16 mouse cellular contexts compared by ENCODE assay signal in the genomic region with DNA sequence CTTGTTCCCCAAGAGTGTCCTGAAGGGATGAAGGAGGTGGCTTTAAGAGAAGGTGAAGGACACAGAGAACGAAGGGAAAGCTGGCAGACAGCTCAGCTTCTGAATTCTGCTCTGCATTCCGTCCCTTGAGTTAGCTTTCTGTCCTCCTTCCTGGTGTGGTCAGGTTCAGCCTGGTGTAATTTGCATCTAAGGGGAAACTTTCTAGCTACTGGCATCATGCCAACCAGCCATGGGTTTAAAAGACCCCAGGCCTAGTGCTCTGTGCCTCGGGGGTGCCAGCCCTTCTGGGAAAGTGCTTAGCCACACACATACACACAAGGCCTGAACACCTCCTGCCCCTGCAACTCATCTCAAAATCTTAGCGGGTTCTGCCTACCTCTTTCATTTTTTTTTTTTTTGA.
DNase-seq lines count a peak whose midpoint lies in the region; ATAC-seq and TF ChIP-seq lines count a peak whose summit lies in the region.
"Had no signal": no experiment of that assay in that cellular context is flagged by ENCODE, and none has a peak within 500 bp of the region (broad histone marks: within the 10 kb centered on the region; RNA-seq: fewer than 3 reads in every experiment).

No protein-coding gene starts in this region.

- no peak overlapping the region for H3K4me3 ChIP-seq in heart, embryonic 13.5 days
- H3K4me3 ChIP-seq in lung, embryonic 14.5 days (ENCODE audit: low read depth, low read length) = no peak overlapping the region
- H3K4me3 ChIP-seq in limb, embryonic 10.5 days = no peak overlapping the region
- no peak overlapping the region for H3K4me3 ChIP-seq in forebrain, embryonic 15.5 days
- H3K4me3 ChIP-seq: hindbrain, embryonic 15.5 days; liver, embryonic 12.5 days had no signal

- H3K36me3 ChIP-seq in heart, embryonic 13.5 days = no peaks in the 10 kb centered on the region
- no peaks in the 10 kb centered on the region for H3K36me3 ChIP-seq in lung, embryonic 14.5 days (ENCODE audit: insufficient read depth)
- no peaks in the 10 kb centered on the region for H3K36me3 ChIP-seq in limb, embryonic 10.5 days
- H3K36me3 ChIP-seq in forebrain, embryonic 15.5 days = no peaks in the 10 kb centered on the region
- H3K36me3 ChIP-seq: G1E; hindbrain, embryonic 15.5 days; liver, embryonic 12.5 days had no signal

- no peak overlapping the region for H3K4me2 ChIP-seq in heart, embryonic 13.5 days
- no peak overlapping the region for H3K4me2 ChIP-seq in lung, embryonic 14.5 days
- H3K4me2 ChIP-seq in forebrain, embryonic 15.5 days (replicated peaks) = no peak overlapping the region
- H3K4me2 ChIP-seq: hindbrain, embryonic 15.5 days; liver, embryonic 12.5 days had no signal

- H3K9me3 ChIP-seq in heart, embryonic 13.5 days = no peaks in the 10 kb centered on the region
- no peaks in the 10 kb centered on the region for H3K9me3 ChIP-seq in lung, embryonic 14.5 days (ENCODE audit: low read depth, low read length)
- no peaks in the 10 kb centered on the region for H3K9me3 ChIP-seq in limb, embryonic 10.5 days (replicated peaks)
- H3K9me3 ChIP-seq in forebrain, embryonic 15.5 days = no peaks in the 10 kb centered on the region
- H3K9me3 ChIP-seq: hindbrain, embryonic 15.5 days; liver, embryonic 12.5 days had no signal

- peak overlapping the region; percentile 51 for H3K9ac ChIP-seq in heart, embryonic 13.5 days
- H3K9ac ChIP-seq in lung, embryonic 14.5 days = no peak overlapping the region
- H3K9ac ChIP-seq in forebrain, embryonic 15.5 days (replicated peaks) = no peak overlapping the region
- H3K9ac ChIP-seq: hindbrain, embryonic 15.5 days; liver, embryonic 12.5 days had no signal

- ATAC-seq in heart, embryonic 13.5 days (ENCODE audit: extremely low read depth, insufficient number of reproducible peaks, low FRiP score, low TSS enrichment) = no peak
- no peak for ATAC-seq in lung, embryonic 14.5 days (ENCODE audit: insufficient read depth)
- ATAC-seq in forebrain, embryonic 15.5 days (replicated peaks) = no peak
- ATAC-seq: forebrain, embryonic 16.5 days; intestine, postnatal 0 days; liver, embryonic 12.5 days had no signal

- peaks cover 37% of the 10 kb centered on the region for H3K4me1 ChIP-seq in heart, embryonic 13.5 days
- H3K4me1 ChIP-seq in lung, embryonic 14.5 days (ENCODE audit: insufficient read depth) = no peaks in the 10 kb centered on the region
- peaks cover 25% of the 10 kb centered on the region for H3K4me1 ChIP-seq in limb, embryonic 10.5 days
- no peaks in the 10 kb centered on the region for H3K4me1 ChIP-seq in forebrain, embryonic 15.5 days
- H3K4me1 ChIP-seq: hindbrain, embryonic 15.5 days; liver, embryonic 12.5 days had no signal

- 36% methylated on average over 4 of the region's 4 CpGs for WGBS in heart, embryonic 13.5 days
- 37% methylated on average over 4 of the region's 4 CpGs for WGBS in lung, embryonic 14.5 days
- WGBS in limb, embryonic 10.5 days = 84% methylated on average over 4 of the region's 4 CpGs
- WGBS in forebrain, embryonic 15.5 days = 40% methylated on average over 4 of the region's 4 CpGs

- no peak for TF ChIP-seq POLR2A in brain, embryonic 14.5 days (IDR thresholded peaks at IDR 0.05; ENCODE audit: borderline replicate concordance, extremely low read depth, insufficient read depth, insufficient read length, poor library complexity, severe bottlenecking)

- no peaks in the 10 kb centered on the region for H3K27me3 ChIP-seq in heart, embryonic 13.5 days (replicated peaks)
- H3K27me3 ChIP-seq in lung, embryonic 14.5 days (ENCODE audit: insufficient read depth, low read length) = no peaks in the 10 kb centered on the region
- no peaks in the 10 kb centered on the region for H3K27me3 ChIP-seq in limb, embryonic 10.5 days (ENCODE audit: low read depth, poor library complexity, severe bottlenecking)
- no peaks in the 10 kb centered on the region for H3K27me3 ChIP-seq in forebrain, embryonic 15.5 days
- H3K27me3 ChIP-seq: hindbrain, embryonic 15.5 days; liver, embryonic 12.5 days had no signal

- TF ChIP-seq CTCF in lung, embryonic 14.5 days (IDR thresholded peaks at IDR 0.05; ENCODE audit: low read depth) = no peak
- no peak for TF ChIP-seq CTCF in brain, embryonic 14.5 days (IDR thresholded peaks at IDR 0.05; ENCODE audit: borderline replicate concordance, extremely low read depth, insufficient read depth, insufficient read length)

- DNase-seq in heart, adult 8-10 months (ENCODE audit: low spot score) = no peak
- DNase-seq in lung, embryonic 14.5 days = peak; percentile 38
- no peak for DNase-seq in lung, postnatal 25 days (ENCODE audit: low spot score)
- peak; percentile 43 for DNase-seq in brain, embryonic 14.5 days (ENCODE audit: low read depth)
- no peak for DNase-seq in limb, embryonic 10.5 days (ENCODE audit: low spot score)
- DNase-seq: cerebellum, adult 9-11 months; heart, adult 18-20 months; lung, postnatal 14 days; thymus, postnatal 14 days had no signal

- H3K27ac ChIP-seq in heart, embryonic 13.5 days (replicated peaks) = peak overlapping the region; percentile 40
- no peak overlapping the region for H3K27ac ChIP-seq in lung, embryonic 14.5 days (ENCODE audit: low read depth)
- peak overlapping the region; percentile 19; the same call in 1 of the 2 replicates for H3K27ac ChIP-seq in limb, embryonic 10.5 days
- H3K27ac ChIP-seq in forebrain, embryonic 15.5 days (replicated peaks) = no peak overlapping the region
- H3K27ac ChIP-seq: hindbrain, embryonic 15.5 days; liver, embryonic 12.5 days had no signal

Comparison
In these comparisons a context has a peak if more than half of its experiments do, and no peak if none do; other contexts are left out.
1. DNase-seq: peak in lung, embryonic 14.5 days (single experiment) and brain, embryonic 14.5 days (single experiment); none in heart, adult 8-10 months (single experiment), lung, postnatal 25 days (single experiment) and limb, embryonic 10.5 days (single experiment).
2. H3K27ac ChIP-seq: peak in heart, embryonic 13.5 days (single experiment) and limb, embryonic 10.5 days (single experiment); none in lung, embryonic 14.5 days (single experiment) and forebrain, embryonic 15.5 days (single experiment).